Mouse (Mus musculus) C2C12 (cell line): ENCODE results near the gene Slc26a10. TPM values are rescaled to one million over a fixed set of nuclear protein-coding genes. Genes with fewer than 3 reads are reported as not detected.
A peak's percentile ranks its signal among the peaks of the same experiment; 100 is the strongest.

Source experiments
- H3K27me3 ChIP-seq: one replicate; pipeline ENCODE4 v1.6.1; 2011; ENCODE audit not compliant: control insufficient read depth, insufficient read depth, insufficient read length
- H3K36me3 ChIP-seq: one replicate; pipeline ENCODE4 v1.6.1; 2011; ENCODE audit not compliant: control insufficient read depth, insufficient read depth
- H3K4me3 ChIP-seq: one replicate; pipeline ENCODE4 v1.5.1; 2011; ENCODE audit warnings: mild to moderate bottlenecking, control low read depth; ENCODE audit not compliant: poor library complexity, insufficient read depth, severe bottlenecking
- H3K79me2 ChIP-seq: one replicate; pipeline ENCODE4 v1.6.1; 2011; ENCODE audit not compliant: control insufficient read depth, insufficient read depth
- H3K79me3 ChIP-seq: one replicate; pipeline ENCODE4 v1.6.1; 2011; ENCODE audit warnings: low read depth, control low read depth
- H3ac ChIP-seq: one replicate; pipeline ENCODE3; 2011; ENCODE audit warnings: low read depth; ENCODE audit not compliant: control insufficient read depth, insufficient read length
- CEBPB ChIP-seq: IDR thresholded peaks from one replicate; pipeline ENCODE4 v1.6.1; 2011; ENCODE audit warnings: low read depth, mild to moderate bottlenecking, control low read depth, moderate library complexity
- CTCF ChIP-seq: IDR thresholded peaks from one replicate; pipeline ENCODE4 v1.5.1; 2011; ENCODE audit not compliant: control insufficient read depth, insufficient read depth, insufficient read length
- FOSL1 ChIP-seq: IDR thresholded peaks from one replicate; pipeline ENCODE4 v1.8.0; 2011; ENCODE audit warnings: mild to moderate bottlenecking, low read length; ENCODE audit not compliant: poor library complexity, insufficient read depth, severe bottlenecking
- MAX ChIP-seq: IDR thresholded peaks from one replicate; pipeline ENCODE4 v1.6.1; 2011; ENCODE audit warnings: mild to moderate bottlenecking, control low read depth
- MYOD1 ChIP-seq: IDR thresholded peaks from one replicate; pipeline ENCODE4 v1.6.1; 2011; ENCODE audit warnings: low read depth; ENCODE audit not compliant: control insufficient read depth, insufficient read length
- MYOG ChIP-seq: IDR thresholded peaks from one replicate; pipeline ENCODE4 v1.6.1; 2011; ENCODE audit not compliant: control insufficient read depth, insufficient read length; ENCODE audit errors: extremely low read depth
- USF1 ChIP-seq: IDR thresholded peaks from one replicate; pipeline ENCODE4 v1.6.1; 2011; ENCODE audit warnings: low read depth, mild to moderate bottlenecking, control low read depth, moderate library complexity
- polyA plus RNA-seq: library from polyadenylated mRNA; unstranded; fragments of >200 nt; fragmentation: generic; extraction: Trizol; gene quantifications from one replicate; pipeline ENCODE4 v1.2.1, GENCODE M21; 2012; ENCODE audit warnings: missing spikeins

The Slc26a10 gene
- polyA plus RNA-seq, 1 experiment, result 2.9 TPM

DNA sequence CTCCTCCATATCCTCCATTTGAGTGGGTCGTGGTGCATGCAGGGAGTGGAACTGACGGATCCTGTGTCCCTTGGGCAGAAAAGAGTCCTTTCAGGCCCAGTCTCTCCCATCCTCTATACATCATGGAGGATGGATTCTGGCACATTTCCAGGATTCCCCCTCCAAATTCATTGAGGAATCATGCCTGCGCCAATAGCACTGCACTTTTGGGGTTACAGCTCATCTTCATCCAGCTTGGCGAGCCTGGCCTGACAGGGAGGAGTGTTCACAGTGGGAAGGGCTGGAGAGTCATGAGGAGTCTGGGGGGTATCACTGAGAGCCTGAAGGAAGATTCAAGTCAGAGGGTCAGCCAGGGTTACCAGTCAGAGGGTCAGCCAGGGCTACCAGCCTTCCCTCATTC, 2.2 kb upstream of the Slc26a10 start:
- Histone ChIP-seq H3K4me3 (no peak overlapping the region), H3ac (no peak overlapping the region), H3K79me3 (no peaks in the 10 kb centered on the region), H3K36me3 (no peaks in the 10 kb centered on the region), H3K27me3 (no peaks in the 10 kb centered on the region), H3K79me2 (no peaks in the 10 kb centered on the region)
- TF ChIP-seq USF1, result no peak
- TF ChIP-seq MYOD1, result no peak
- no peak for TF ChIP-seq MYOG
- no peak for TF ChIP-seq CTCF
- TF ChIP-seq CEBPB, result no peak
- TF ChIP-seq FOSL1, result no peak
- no peak for TF ChIP-seq MAX

DNA sequence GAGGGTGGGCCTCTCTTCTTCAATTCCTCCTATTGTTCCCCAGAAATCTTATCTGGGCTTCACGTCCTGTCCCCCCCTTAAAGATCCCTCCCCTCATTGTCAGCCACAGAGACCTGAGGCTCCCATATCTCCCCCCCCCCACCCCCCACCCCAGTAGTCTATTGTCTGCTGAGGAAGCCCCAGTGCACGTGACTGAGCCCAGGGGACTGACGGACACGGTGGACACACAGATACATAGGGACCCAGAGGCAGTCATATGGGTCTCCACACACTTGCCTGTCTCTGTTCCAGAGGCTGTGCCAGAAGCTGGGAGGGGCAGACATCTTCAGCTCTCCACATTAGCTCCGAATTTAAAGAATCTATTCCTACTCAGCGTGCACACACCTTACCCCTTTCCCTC, 1.1 kb upstream of the Slc26a10 start:
- H3K27me3 ChIP-seq, result no peaks in the 10 kb centered on the region
- no peak overlapping the region for H3K4me3 ChIP-seq
- H3K79me3 ChIP-seq, result no peaks in the 10 kb centered on the region
- no peak overlapping the region for H3ac ChIP-seq
- no peaks in the 10 kb centered on the region for H3K79me2 ChIP-seq
- no peak for TF ChIP-seq MYOD1
- no peaks in the 10 kb centered on the region for H3K36me3 ChIP-seq

DNA sequence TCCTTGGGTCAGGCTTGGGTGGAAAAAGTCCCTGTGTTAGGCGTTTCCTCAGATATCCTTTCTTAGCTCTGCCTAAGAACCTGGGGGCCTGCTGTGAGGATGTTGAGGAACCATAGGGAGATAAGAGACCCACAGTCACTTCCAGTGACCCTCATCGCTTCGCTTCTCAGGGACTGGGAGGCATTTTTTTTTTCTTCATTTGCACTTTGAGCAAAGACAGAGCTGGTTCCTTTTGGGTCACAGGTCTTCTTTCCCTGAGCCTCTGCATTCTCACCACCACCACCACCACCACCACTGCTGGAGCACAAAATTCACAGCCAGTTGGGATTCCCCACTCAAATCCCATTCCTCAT, 226 bp upstream of the Slc26a10 start:
- no peak overlapping the region for H3K4me3 ChIP-seq
- no peaks in the 10 kb centered on the region for H3K27me3 ChIP-seq
- H3K79me3 ChIP-seq, result no peaks in the 10 kb centered on the region
- H3K79me2 ChIP-seq, result no peaks in the 10 kb centered on the region
- no peaks in the 10 kb centered on the region for H3K36me3 ChIP-seq
- no peak overlapping the region for H3ac ChIP-seq
- TF ChIP-seq MYOD1 (no peak), USF1 (no peak), CEBPB (no peak), FOSL1 (no peak), MYOG (no peak), CTCF (no peak), MAX (no peak)

DNA sequence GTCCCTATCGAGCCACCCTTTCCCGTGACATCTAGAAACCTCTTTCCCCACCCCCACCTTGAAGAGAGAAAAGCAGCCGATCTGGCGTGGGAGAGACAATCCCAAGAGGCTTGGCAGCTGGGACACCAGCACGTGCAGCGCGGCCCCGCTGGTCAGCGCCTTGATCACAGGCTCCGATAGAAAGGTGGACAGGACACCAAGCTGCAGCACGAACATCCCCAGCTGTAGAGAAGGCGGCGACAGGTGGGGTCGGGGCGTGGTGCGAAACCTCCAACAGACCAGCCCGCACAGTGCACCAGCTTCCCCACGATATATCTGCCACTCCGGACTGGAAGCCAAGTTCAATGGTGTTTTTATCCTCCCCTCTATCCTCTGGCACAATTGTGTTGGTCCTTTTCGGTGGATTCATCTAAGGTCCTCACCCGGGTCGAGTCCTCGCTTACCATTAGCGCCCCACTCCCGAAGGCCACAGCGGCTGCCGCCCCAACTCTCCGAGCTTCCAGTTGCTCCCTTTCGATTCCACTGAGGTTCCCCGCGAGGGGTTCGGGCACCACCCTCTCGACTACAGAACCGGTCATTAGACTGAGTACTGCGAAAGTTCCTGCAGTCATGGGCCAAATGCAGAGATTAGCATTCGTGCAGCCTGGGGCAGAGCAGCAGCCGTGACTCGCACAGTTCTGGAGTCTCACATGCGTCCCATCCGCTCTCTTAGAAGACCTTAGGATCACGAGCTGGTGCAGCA, 2.0 kb downstream of the Slc26a10 start:
- H3K79me2 ChIP-seq, result no peaks in the 10 kb centered on the region
- no peak for TF ChIP-seq CTCF
- no peak for TF ChIP-seq USF1
- TF ChIP-seq MYOD1, result no peak
- TF ChIP-seq MYOG, result no peak
- no peak for TF ChIP-seq CEBPB
- TF ChIP-seq MAX, result no peak
- TF ChIP-seq FOSL1, result no peak
- no peaks in the 10 kb centered on the region for H3K79me3 ChIP-seq
- no peak overlapping the region for H3K4me3 ChIP-seq
- no peak overlapping the region for H3ac ChIP-seq
- no peaks in the 10 kb centered on the region for H3K27me3 ChIP-seq
- H3K36me3 ChIP-seq, result no peaks in the 10 kb centered on the region

DNA sequence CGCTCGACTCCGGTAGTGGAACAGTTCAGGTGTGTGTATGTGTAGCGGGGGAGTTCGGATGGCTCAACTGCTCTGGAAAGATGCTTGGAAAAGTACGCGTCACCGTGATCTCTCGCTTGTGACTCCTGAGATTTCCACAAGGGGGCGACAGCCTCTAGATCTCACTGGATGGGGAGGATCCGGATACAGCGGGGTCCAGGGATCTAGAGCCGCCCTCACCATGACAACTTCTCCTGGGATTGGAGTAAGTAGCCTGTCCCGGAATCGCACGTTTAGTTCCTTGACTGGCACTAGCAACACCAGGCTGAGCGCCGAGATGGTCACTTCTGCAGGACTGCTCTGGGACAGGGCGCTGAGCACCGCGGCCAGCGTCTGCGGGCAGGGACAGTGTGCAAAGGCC, 2.7 kb downstream of the Slc26a10 start:
- Histone ChIP-seq H3ac (peak overlapping the region; percentile 69), H3K27me3 (no peaks in the 10 kb centered on the region), H3K4me3 (peak overlapping the region; percentile 11), H3K79me3 (no peaks in the 10 kb centered on the region), H3K36me3 (no peaks in the 10 kb centered on the region), H3K79me2 (no peaks in the 10 kb centered on the region)
- TF ChIP-seq FOSL1 (no peak), CTCF (peak; percentile 64)

DNA sequence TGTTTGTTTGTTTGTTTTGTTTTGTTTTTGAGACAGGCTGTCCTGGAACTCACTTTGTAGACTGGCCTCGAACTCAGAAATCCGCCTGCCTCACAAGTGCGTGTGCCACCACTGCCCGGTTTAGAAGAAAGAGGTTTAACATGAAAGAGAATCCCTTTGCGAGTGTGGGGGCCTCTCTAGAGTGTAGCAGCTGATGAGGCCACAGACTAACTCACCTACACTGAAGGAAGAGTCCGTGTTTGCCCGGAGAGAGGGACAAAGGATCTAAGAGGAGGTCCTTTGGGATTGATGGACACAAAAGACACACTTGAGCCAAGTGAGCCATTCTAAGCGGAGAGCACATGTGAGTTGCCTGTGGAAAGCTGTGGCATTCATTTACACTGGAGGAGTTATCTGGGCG, 3.2 kb downstream of the Slc26a10 start:
- Histone ChIP-seq H3K27me3 (no peaks in the 10 kb centered on the region), H3K36me3 (no peaks in the 10 kb centered on the region), H3K4me3 (no peak overlapping the region), H3K79me2 (no peaks in the 10 kb centered on the region), H3ac (peak overlapping the region; percentile 48), H3K79me3 (no peaks in the 10 kb centered on the region)
- no peak for TF ChIP-seq MYOG
- TF ChIP-seq FOSL1, result no peak
- no peak for TF ChIP-seq USF1
- no peak for TF ChIP-seq MAX
- no peak for TF ChIP-seq CEBPB
- no peak for TF ChIP-seq MYOD1
- no peak for TF ChIP-seq CTCF
